Mouse (Mus musculus): ENCODE results near the gene Lrrc45. TPM values are rescaled to one million over a fixed set of nuclear protein-coding genes. Genes with fewer than 3 reads are reported as not detected.

Lrrc45 gene
- total and polyA plus RNA-seq, 3 experiments: 11.7 to 31.3 (median 20.3) TPM

DNA sequence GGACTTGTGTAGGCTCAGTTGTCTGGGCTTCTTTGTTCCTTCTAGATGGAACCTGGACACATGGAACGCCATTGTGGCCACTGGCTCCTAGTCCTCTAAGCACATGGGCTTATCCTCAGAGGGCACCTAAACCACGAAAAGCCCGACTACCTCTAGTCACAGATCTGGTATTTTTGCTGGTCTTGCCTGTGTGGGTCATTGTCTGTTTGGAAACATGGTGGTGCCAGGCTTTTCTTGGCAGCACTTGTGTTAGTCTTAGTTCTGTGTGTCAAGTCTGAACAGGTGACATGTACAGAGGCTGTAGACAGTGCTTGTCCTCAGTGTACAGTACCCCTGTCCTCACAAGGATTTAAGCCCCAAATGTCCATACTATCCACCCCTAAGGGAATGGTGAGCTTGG, 30.2 kb upstream of the Lrrc45 start:
- DNase-seq (ENCODE audit: extremely low read depth): no peak
- no peak overlapping the region for H3K4me3 ChIP-seq (replicated peaks in 1 of 3; ENCODE audit: low read depth in 2 of 3, low read length in 2 of 3, poor library complexity in 1 of 3)
- in situ Hi-C loops (cut with MboI; ENCODE audit: low pct_ligation_motif_present, low pct_unique_long_range_greater_than_20kb, low sequenced_read_pairs): loop anchor here (10.0 kb wide), 1 partner anchor 59 kb away; the partner anchor contains the start of gene Sirt7
- TF ChIP-seq ZMIZ1 (IDR thresholded peaks at IDR 0.05; ENCODE audit: low read depth, low read length): no peak
- no peak for TF ChIP-seq EP300 (IDR thresholded peaks at IDR 0.05; ENCODE audit: low read length)
- no peak for TF ChIP-seq MAX (IDR thresholded peaks at IDR 0.05; ENCODE audit: low read length)
- no peak for TF ChIP-seq RCOR1 (conservative IDR thresholded peaks at IDR 0.05; ENCODE audit: low read depth, low read length)
- no peak for TF ChIP-seq MYC (IDR thresholded peaks at IDR 0.05; ENCODE audit: low read depth, low read length)
- TF ChIP-seq CTCF (conservative IDR thresholded peaks at IDR 0.05 in 1 of 2, IDR thresholded peaks at IDR 0.05 in 1 of 2; ENCODE audit: low read depth in 2 of 2, low read length in 2 of 2): no peak
- TF ChIP-seq TBP (conservative IDR thresholded peaks at IDR 0.05; ENCODE audit: low read depth, low read length): no peak
- TF ChIP-seq ZC3H11A (IDR thresholded peaks at IDR 0.05; ENCODE audit: low read depth, low read length): no peak
- TF ChIP-seq BHLHE40 (IDR thresholded peaks at IDR 0.05; ENCODE audit: low read depth, low read length): no peak
- no peak for TF ChIP-seq SIN3A (IDR thresholded peaks at IDR 0.05; ENCODE audit: low read length)
- TF ChIP-seq POLR2AphosphoS2 (IDR thresholded peaks at IDR 0.05; ENCODE audit: low read depth, low read length): no peak
- TF ChIP-seq MXI1 (IDR thresholded peaks at IDR 0.05; ENCODE audit: low read depth, low read length): no peak
- TF ChIP-seq CHD1 (IDR thresholded peaks at IDR 0.05; ENCODE audit: low read depth, low read length): no peak
- no peak for TF ChIP-seq ELF1 (IDR thresholded peaks at IDR 0.05; ENCODE audit: low read depth, low read length)
- no peak for TF ChIP-seq USF1 (IDR thresholded peaks at IDR 0.05; ENCODE audit: low read depth, low read length)
- TF ChIP-seq NELFE (IDR thresholded peaks at IDR 0.05; ENCODE audit: low read depth, low read length): no peak
- H3K9ac ChIP-seq (ENCODE audit: insufficient read depth, low read depth): no peak overlapping the region
- no peaks in the 10 kb centered on the region for H3K27me3 ChIP-seq (replicated peaks)
- no peak overlapping the region for H3K4me2 ChIP-seq (ENCODE audit: insufficient read depth, low read depth, poor library complexity, severe bottlenecking)
- no peaks in the 10 kb centered on the region for H3K79me2 ChIP-seq (replicated peaks; ENCODE audit: control insufficient read depth, extremely low read depth, insufficient read depth, poor library complexity, severe bottlenecking)
- H3K27ac ChIP-seq (ENCODE audit: insufficient read depth, low read depth): no peak overlapping the region
- H3K9me3 ChIP-seq (replicated peaks; ENCODE audit: low read length): no peaks in the 10 kb centered on the region
- dilution Hi-C loops (cut with MboI; ENCODE audit: extremely low pct_ligation_motif_present, extremely low pct_unique_long_range_greater_than_20kb, low sequenced_read_pairs): no loop called here
- H3K36me3 ChIP-seq (replicated peaks in 1 of 2; ENCODE audit: control insufficient read depth in 1 of 2, insufficient read depth in 1 of 2, low read length in 1 of 2): peaks cover 49 to 92% of the 10 kb centered on the region in 2 experiments
- H3K4me1 ChIP-seq (ENCODE audit: control insufficient read depth in 1 of 2, insufficient read depth in 2 of 2): no peaks in the 10 kb centered on the region

DNA sequence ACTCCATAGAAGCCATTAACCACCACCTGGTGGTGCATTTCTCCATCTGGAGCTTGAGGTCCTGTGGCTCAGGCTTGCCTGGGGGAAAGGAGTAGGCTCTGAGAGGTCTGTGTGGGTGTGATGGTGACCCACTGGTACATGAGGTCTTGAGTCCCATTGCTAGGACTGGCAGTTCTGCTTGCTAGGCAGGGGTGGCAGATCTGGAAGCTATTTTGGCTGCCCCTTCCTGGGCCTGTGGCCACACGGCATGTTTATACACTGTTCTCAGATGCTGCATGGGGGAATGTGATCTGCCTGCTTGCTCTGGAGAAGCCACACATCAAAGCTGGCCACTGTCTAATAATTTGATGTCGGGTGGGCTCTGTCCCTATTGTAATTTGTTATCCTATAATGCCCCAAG, 29.6 kb upstream of the Lrrc45 start:
- Histone ChIP-seq H3K36me3 (replicated peaks in 1 of 2; ENCODE audit: control insufficient read depth in 1 of 2, insufficient read depth in 1 of 2, low read length in 1 of 2) (peaks cover 49 to 93% of the 10 kb centered on the region in 2 experiments), H3K4me2 (ENCODE audit: insufficient read depth, low read depth, poor library complexity, severe bottlenecking) (no peak overlapping the region), H3K9ac (ENCODE audit: insufficient read depth, low read depth) (no peak overlapping the region), H3K9me3 (replicated peaks; ENCODE audit: low read length) (no peaks in the 10 kb centered on the region), H3K27ac (ENCODE audit: insufficient read depth, low read depth) (no peak overlapping the region), H3K79me2 (replicated peaks; ENCODE audit: control insufficient read depth, extremely low read depth, insufficient read depth, poor library complexity, severe bottlenecking) (no peaks in the 10 kb centered on the region), H3K4me3 (replicated peaks in 1 of 3; ENCODE audit: low read depth in 2 of 3, low read length in 2 of 3, poor library complexity in 1 of 3) (no peak overlapping the region), H3K4me1 (ENCODE audit: control insufficient read depth in 1 of 2, insufficient read depth in 2 of 2) (no peaks in the 10 kb centered on the region), H3K27me3 (replicated peaks) (no peaks in the 10 kb centered on the region)
- TF ChIP-seq IRF4 (IDR thresholded peaks at IDR 0.05; ENCODE audit: low read depth, low read length) (no peak), POLR2A (IDR thresholded peaks at IDR 0.05; ENCODE audit: low read depth, low read length) (no peak), CTCF (conservative IDR thresholded peaks at IDR 0.05 in 1 of 2, IDR thresholded peaks at IDR 0.05 in 1 of 2; ENCODE audit: low read depth in 2 of 2, low read length in 2 of 2) (0 out of 4 replicates have a peak, but pooled peaks of 1 of the 2 experiments have one; percentile 7), NELFE (IDR thresholded peaks at IDR 0.05; ENCODE audit: low read depth, low read length) (no peak), E2F4 (IDR thresholded peaks at IDR 0.05; ENCODE audit: insufficient replicate concordance, low read depth, low read length) (no peak)
- DNase-seq (ENCODE audit: extremely low read depth): no peak
- dilution Hi-C loops (cut with MboI; ENCODE audit: extremely low pct_ligation_motif_present, extremely low pct_unique_long_range_greater_than_20kb, low sequenced_read_pairs) (no loop called here), in situ Hi-C loops (cut with MboI; ENCODE audit: low pct_ligation_motif_present, low pct_unique_long_range_greater_than_20kb, low sequenced_read_pairs) (loop anchor here (10.0 kb wide), 1 partner anchor 59 kb away; the partner anchor contains the start of gene Sirt7)
